In genomic region chr17:30575941-30576773, GRCm38 (mm10) we compare ENCODE assay signal across 8 mouse cellular contexts. TPM values are rescaled to one million over a fixed set of nuclear protein-coding genes. Genes with fewer than 3 reads are reported as not detected.
DNase-seq lines count a peak whose midpoint lies in the region; ATAC-seq lines count a peak whose summit lies in the region.

Btbd9 (minus strand) TSS chr17:30576488.

- peak; percentile 86 for ATAC-seq in heart, embryonic 14.5 days (ENCODE audit: insufficient number of reproducible peaks, insufficient read depth, low FRiP score, low read depth)
- ATAC-seq in liver, embryonic 13.5 days (ENCODE audit: low read depth) = peak; percentile 90
- ATAC-seq in stomach, embryonic 16.5 days (ENCODE audit: insufficient read depth, low FRiP score) = peak; percentile 91

- H3K4me3 ChIP-seq in brown adipose tissue, adult 24 weeks (ENCODE audit: insufficient read depth, low read depth, low read length) = peak within 1 kb of the TSS; percentile 97
- H3K4me3 ChIP-seq in heart, embryonic 14.5 days (ENCODE audit: control insufficient read depth in 1 of 2, insufficient read depth in 1 of 2, low read depth in 1 of 2, low read length in 2 of 2) = peak within 1 kb of the TSS; percentile 63 to 85
- peak within 1 kb of the TSS; percentile 78 for H3K4me3 ChIP-seq in liver, embryonic 13.5 days (replicated peaks)
- peak within 1 kb of the TSS; percentile 68 for H3K4me3 ChIP-seq in stomach, embryonic 16.5 days (replicated peaks; ENCODE audit: low read length)

- H3K9me3 ChIP-seq in heart, embryonic 14.5 days (ENCODE audit: control insufficient read depth, low read length) = no peaks in the 10 kb centered on the region
- no peaks in the 10 kb centered on the region for H3K9me3 ChIP-seq in liver, embryonic 13.5 days (replicated peaks)
- H3K9me3 ChIP-seq in stomach, embryonic 16.5 days (replicated peaks; ENCODE audit: control insufficient read depth, low read length) = no peaks in the 10 kb centered on the region

- peak; percentile 97 for DNase-seq in CD4-positive, CD25-positive, alpha-beta regulatory T cell, adult 2 months (ENCODE audit: low read depth, low spot score)
- DNase-seq in fibroblast of lung, adult 2 months (ENCODE audit: low read depth) = peak; percentile 60
- peak; percentile 97 for DNase-seq in kidney, postnatal 14 days
- peak; percentile 84 for DNase-seq in liver, embryonic 13.5 days
- peak; percentile 94 for DNase-seq in neural tube, embryonic 10.5 days (ENCODE audit: extremely low spot score, low spot score)

- WGBS in heart, embryonic 14.5 days = under 1% methylated on average over 80 of the region's 94 CpGs
- under 1% methylated on average over 78 of the region's 94 CpGs for WGBS in liver, embryonic 13.5 days (ENCODE audit: insufficient replicate concordance)
- WGBS in stomach, embryonic 16.5 days = under 1% methylated on average over 66 of the region's 94 CpGs

- peak within 1 kb of the TSS; percentile 85 for H3K9ac ChIP-seq in heart, embryonic 14.5 days (ENCODE audit: low read length)
- H3K9ac ChIP-seq in liver, embryonic 13.5 days = peak within 1 kb of the TSS; percentile 80
- peak within 1 kb of the TSS; percentile 80 for H3K9ac ChIP-seq in stomach, embryonic 16.5 days (ENCODE audit: low read length)

- H3K36me3 ChIP-seq in heart, embryonic 14.5 days (ENCODE audit: control insufficient read depth, insufficient read depth, low read length) = no peaks in the 10 kb centered on the region
- no peaks in the 10 kb centered on the region for H3K36me3 ChIP-seq in liver, embryonic 13.5 days
- H3K36me3 ChIP-seq in stomach, embryonic 16.5 days (ENCODE audit: control insufficient read depth, insufficient read depth, low read length) = no peaks in the 10 kb centered on the region

- H3K4me1 ChIP-seq in brown adipose tissue, adult 24 weeks (ENCODE audit: control insufficient read depth, insufficient read depth, insufficient read length, low read length) = peaks cover 9% of the 10 kb centered on the region
- peaks cover 9 to 22% of the 10 kb centered on the region in 2 experiments; a peak in 3 of 4 replicates for H3K4me1 ChIP-seq in heart, embryonic 14.5 days (ENCODE audit: control insufficient read depth in 2 of 2, insufficient read depth in 2 of 2, low read length in 2 of 2)
- H3K4me1 ChIP-seq in liver, embryonic 13.5 days (replicated peaks) = peaks cover 29% of the 10 kb centered on the region
- H3K4me1 ChIP-seq in stomach, embryonic 16.5 days (ENCODE audit: control insufficient read depth, insufficient read depth, low read length) = peaks cover 15% of the 10 kb centered on the region

- peak within 1 kb of the TSS; percentile 81 for H3K4me2 ChIP-seq in heart, embryonic 14.5 days (ENCODE audit: low read length)
- peak within 1 kb of the TSS; percentile 86 for H3K4me2 ChIP-seq in liver, embryonic 13.5 days
- peak within 1 kb of the TSS; percentile 87 for H3K4me2 ChIP-seq in stomach, embryonic 16.5 days (ENCODE audit: low read depth, low read length)

- no peaks in the 10 kb centered on the region for H3K27me3 ChIP-seq in heart, embryonic 14.5 days (ENCODE audit: control insufficient read depth, insufficient read depth, low read length)
- no peaks in the 10 kb centered on the region for H3K27me3 ChIP-seq in liver, embryonic 13.5 days
- no peaks in the 10 kb centered on the region for H3K27me3 ChIP-seq in stomach, embryonic 16.5 days (ENCODE audit: control insufficient read depth, insufficient read depth, low read length)

- H3K27ac ChIP-seq in brown adipose tissue, adult 24 weeks (replicated peaks; ENCODE audit: low read depth, low read length) = peak within 1 kb of the TSS; percentile 98
- peak within 1 kb of the TSS; percentile 81 to 92 for H3K27ac ChIP-seq in heart, embryonic 14.5 days (replicated peaks in 1 of 2; ENCODE audit: control insufficient read depth in 1 of 2, insufficient read depth in 1 of 2, low read depth in 2 of 2, low read length in 2 of 2)
- H3K27ac ChIP-seq in liver, embryonic 13.5 days = peak within 1 kb of the TSS; percentile 73
- H3K27ac ChIP-seq in stomach, embryonic 16.5 days (ENCODE audit: low read length) = peak within 1 kb of the TSS; percentile 82

RNA-seq across cellular contexts. Expression of gene Btbd9, which starts in this region (rescaled TPM):
- 5.0 and 11.7 TPM in 2 replicates for polyA plus RNA-seq in brown adipose tissue, adult 24 weeks (2012; ENCODE audit: insufficient read depth, insufficient read length, missing spikeins)
- polyA plus RNA-seq in heart, embryonic 14.5 days (2014; fragmentation: Nextera tagmentation; extraction: Ambion mirVana) = 39.4 and 40.9 TPM in 2 replicates
- 14.5 and 15.2 TPM in 2 replicates for polyA plus RNA-seq in liver, embryonic 13.5 days (2015; fragmentation: Nextera tagmentation; extraction: Ambion mirVana)
- polyA plus RNA-seq in stomach, embryonic 16.5 days (2015; fragmentation: Nextera tagmentation; extraction: Ambion mirVana) = 51.6 and 52.0 TPM in 2 replicates

Comparison
In these comparisons a context has a peak if more than half of its experiments do, and no peak if none do; other contexts are left out.
1. Peak in every context shown above with its lines: DNase-seq, ATAC-seq, H3K4me3 ChIP-seq and H3K27ac ChIP-seq.